Mouse (Mus musculus) intestine, embryonic 16.5 days (tissue): ENCODE results near the gene Matn4. TPM values are rescaled to one million over a fixed set of nuclear protein-coding genes. Genes with fewer than 3 reads are reported as not detected.

Experiments
- ATAC-seq: fragments of 200-750 bp; cut with Nextera tagmentation; 2 replicates; pipeline ENCODE4 v1.8.0; 2017; ENCODE audit warnings: moderate TSS enrichment, moderate library complexity
- H3K27ac ChIP-seq: fragments of 300-500 bp; sonication (generic); 2 replicates; pipeline ENCODE4 v1.5.1; 2014; ENCODE audit warnings: mild to moderate bottlenecking, low read length
- H3K27me3 ChIP-seq: fragments of 300-500 bp; sonication (generic); replicated peaks from 2 replicates; pipeline ENCODE4 v1.6.1; 2014; ENCODE audit warnings: low read length, control low read depth, mixed read lengths; ENCODE audit not compliant: control insufficient read depth, insufficient read depth
- H3K36me3 ChIP-seq: fragments of 300-500 bp; sonication (generic); 2 replicates; pipeline ENCODE4 v1.6.1; 2014; ENCODE audit warnings: low read length, control low read depth; ENCODE audit not compliant: control insufficient read depth, insufficient read depth
- H3K4me1 ChIP-seq: fragments of 300-500 bp; sonication (generic); 2 replicates; pipeline ENCODE4 v1.6.1; 2014; ENCODE audit warnings: low read length, control low read depth, mixed read lengths; ENCODE audit not compliant: control insufficient read depth, insufficient read depth
- H3K4me2 ChIP-seq: fragments of 300-500 bp; sonication (generic); 2 replicates; pipeline ENCODE4 v1.6.1; 2014; ENCODE audit warnings: low read depth, low read length, control low read depth
- H3K4me3 ChIP-seq: fragments of 300-500 bp; sonication (generic); 2 replicates; pipeline ENCODE4 v1.5.1; 2014; ENCODE audit warnings: mild to moderate bottlenecking, low read length
- H3K9ac ChIP-seq: fragments of 300-500 bp; sonication (generic); 2 replicates; pipeline ENCODE4 v1.6.1; 2014; ENCODE audit warnings: low read depth, low read length
- H3K9me3 ChIP-seq: fragments of 300-500 bp; sonication (generic); 2 replicates; pipeline ENCODE4 v1.6.1; 2016; ENCODE audit warnings: low read length, control low read depth; ENCODE audit not compliant: control insufficient read depth
- WGBS: fragments of 180-500 bp; shearing (Covaris S2); extraction: QIAGEN DNeasy Blood & Tissue Kit; methylation state at CpG from one replicate; pipeline ENCODE4 v1.1.7; 2014; 5-methylcytosine and 5-hydroxymethylcytosine counted together
- polyA plus RNA-seq: library from polyadenylated mRNA; unstranded; fragments of >200 nt; fragmentation: Nextera tagmentation; extraction: Ambion mirVana; gene quantifications from 2 replicates; pipeline ENCODE4 v1.2.1, GENCODE M21; 2015

Matn4 gene
- 8.3 and 9.0 TPM in 2 replicates for polyA plus RNA-seq

DNA sequence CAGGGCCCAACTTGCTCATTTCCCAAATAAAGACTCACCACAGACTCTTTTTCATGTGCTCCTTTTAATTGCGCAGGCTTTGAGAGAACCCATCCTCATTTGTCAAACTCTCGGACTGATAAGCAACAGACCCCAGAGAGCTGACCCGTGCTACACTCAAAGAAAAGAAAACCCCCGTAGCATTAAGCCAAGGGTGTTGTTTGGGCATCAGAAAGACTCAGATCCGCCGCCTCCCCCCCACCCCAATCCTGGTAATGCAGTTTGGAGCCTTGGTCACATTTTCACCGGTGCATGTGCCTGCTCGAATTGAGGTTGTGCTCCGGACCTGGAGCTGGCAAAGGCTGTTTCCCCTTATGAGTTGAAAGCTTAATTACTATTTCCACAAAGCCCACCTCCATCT lies at the start of gene Matn4:
Matn4 (minus strand) TSS at position 101 of the 400 bp plus-strand sequence.
- Histone ChIP-seq H3K27ac (no peak within 1 kb of the TSS; the same call in 1 of the 2 replicates), H3K9me3 (no peaks in the 10 kb centered on the region), H3K4me3 (peak within 1 kb of the TSS; percentile 47), H3K36me3 (no peaks in the 10 kb centered on the region), H3K4me1 (peaks cover 30% of the 10 kb centered on the region), H3K4me2 (peak within 1 kb of the TSS; percentile 75), H3K9ac (peak within 1 kb of the TSS; percentile 65), H3K27me3 (peaks cover 44% of the 10 kb centered on the region)
- WGBS = 12% methylated on average over 9 of the region's 9 CpGs
- no peak for ATAC-seq

DNA sequence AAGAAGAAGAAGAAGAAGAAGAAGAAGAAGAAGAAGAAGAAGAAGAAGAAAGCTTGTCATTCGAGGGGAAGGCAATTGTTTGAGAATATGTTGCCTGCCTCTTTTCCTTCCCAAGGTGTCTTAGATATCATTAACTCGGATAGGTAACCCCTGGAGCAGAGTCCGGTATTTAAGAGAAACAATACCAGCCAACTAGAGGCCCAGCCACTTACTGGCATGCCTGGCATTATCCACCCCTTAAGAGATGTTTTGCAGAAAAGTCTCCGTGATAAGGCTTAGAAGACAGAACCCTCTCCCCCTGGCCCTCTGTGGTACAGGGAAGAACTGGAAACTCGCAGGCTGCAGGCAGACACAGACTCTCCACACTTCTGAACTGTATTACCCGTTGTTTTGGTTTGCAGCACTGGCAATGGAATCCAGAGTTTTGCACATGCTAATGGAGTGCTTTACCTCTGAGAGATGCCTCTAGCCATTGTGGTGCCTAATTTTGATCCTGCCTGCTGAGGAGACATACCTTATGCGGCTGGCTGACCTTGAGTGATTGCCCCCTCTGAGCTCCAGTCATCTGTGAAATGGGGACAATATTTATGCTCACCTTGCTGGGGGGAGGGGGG lies 49.0 kb upstream of the Matn4 start:
- no peak overlapping the region for H3K9ac ChIP-seq
- no peak overlapping the region for H3K27ac ChIP-seq
- H3K9me3 ChIP-seq = no peaks in the 10 kb centered on the region
- WGBS = 67% methylated on average over 7 of the region's 7 CpGs
- no peak for ATAC-seq
- H3K4me3 ChIP-seq = no peak overlapping the region
- peaks cover 42% of the 10 kb centered on the region for H3K4me1 ChIP-seq
- H3K36me3 ChIP-seq = no peaks in the 10 kb centered on the region
- no peaks in the 10 kb centered on the region for H3K27me3 ChIP-seq
- no peak overlapping the region for H3K4me2 ChIP-seq

DNA sequence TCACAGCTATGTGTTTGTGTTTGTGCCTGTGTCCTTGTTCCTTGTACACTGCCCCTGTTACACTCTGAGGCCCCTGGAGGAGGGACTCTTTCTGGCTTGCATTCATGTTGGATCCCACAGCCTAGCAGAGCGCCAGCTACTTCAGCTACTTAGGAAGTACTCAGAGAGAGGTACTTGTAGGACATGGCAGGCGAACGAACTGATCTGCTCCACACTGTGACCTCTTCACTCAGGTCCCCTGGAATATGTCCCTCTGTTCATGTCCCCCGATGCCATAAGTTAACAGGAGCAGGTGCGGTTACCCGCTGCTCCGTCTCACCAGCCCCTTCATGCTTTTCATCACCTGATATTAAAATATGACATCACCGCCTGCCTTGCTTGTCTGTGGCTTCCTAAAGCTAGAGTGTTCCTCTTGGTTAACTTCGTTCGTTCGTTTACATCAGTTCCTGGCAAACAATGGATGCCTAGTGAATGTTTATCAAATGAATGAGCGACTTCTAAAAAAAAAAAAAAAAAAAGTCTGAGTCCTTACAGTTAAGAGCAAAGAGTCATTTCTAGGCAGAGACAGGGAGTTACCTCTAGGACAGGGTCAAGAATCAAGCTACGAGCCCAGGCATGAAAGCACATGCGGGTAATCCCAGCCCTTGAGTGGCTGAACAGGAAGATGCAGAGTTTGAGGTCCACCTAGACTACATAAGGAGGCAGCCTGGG lies 48.2 kb upstream of the Matn4 start:
- Histone ChIP-seq H3K27me3 (no peaks in the 10 kb centered on the region), H3K27ac (no peak overlapping the region), H3K9me3 (no peaks in the 10 kb centered on the region), H3K4me3 (no peak overlapping the region), H3K4me2 (no peak overlapping the region), H3K9ac (no peak overlapping the region), H3K36me3 (no peaks in the 10 kb centered on the region), H3K4me1 (peaks cover 43% of the 10 kb centered on the region)
- ATAC-seq = no peak
- 73% methylated on average over 14 of the region's 14 CpGs for WGBS

DNA sequence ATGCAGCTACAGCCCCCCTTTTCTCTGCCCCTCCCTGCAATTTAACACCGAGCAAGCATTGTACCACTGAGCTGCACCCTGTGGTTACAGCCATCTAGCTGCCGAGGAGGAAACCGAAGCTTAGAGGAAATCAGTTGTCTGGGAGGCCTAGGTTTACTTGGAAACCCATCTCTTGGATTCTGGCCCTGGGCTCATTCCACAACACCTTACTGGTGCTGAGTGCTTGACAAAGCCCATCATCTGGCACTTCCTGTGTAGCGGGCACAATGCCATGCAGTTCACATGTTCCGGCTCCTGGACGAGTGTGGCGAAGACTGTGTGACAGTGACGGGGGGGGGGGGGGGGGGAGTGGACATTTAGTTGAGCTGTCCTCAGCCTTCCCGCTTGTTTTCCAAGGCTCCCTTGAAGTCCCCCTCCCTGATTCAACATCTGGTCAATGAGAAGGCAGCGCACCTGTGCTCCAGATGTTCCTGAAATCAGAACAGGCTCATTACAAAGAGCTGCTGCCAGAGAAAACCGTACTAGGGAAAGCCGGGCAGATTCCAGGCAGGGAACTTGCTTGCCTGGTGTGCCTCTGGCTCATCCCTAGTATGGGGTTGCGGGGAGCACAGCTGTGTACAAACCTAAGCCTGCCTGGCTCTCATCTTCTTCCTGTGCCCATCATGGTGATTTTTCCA lies 47.2 kb upstream of the Matn4 start:
- Histone ChIP-seq H3K36me3 (no peaks in the 10 kb centered on the region), H3K9ac (no peak overlapping the region), H3K27me3 (no peaks in the 10 kb centered on the region), H3K4me1 (peaks cover 43% of the 10 kb centered on the region), H3K4me3 (no peak overlapping the region), H3K27ac (no peak overlapping the region), H3K9me3 (no peaks in the 10 kb centered on the region), H3K4me2 (no peak overlapping the region)
- no peak for ATAC-seq
- 51% methylated on average over 13 of the region's 13 CpGs for WGBS

DNA sequence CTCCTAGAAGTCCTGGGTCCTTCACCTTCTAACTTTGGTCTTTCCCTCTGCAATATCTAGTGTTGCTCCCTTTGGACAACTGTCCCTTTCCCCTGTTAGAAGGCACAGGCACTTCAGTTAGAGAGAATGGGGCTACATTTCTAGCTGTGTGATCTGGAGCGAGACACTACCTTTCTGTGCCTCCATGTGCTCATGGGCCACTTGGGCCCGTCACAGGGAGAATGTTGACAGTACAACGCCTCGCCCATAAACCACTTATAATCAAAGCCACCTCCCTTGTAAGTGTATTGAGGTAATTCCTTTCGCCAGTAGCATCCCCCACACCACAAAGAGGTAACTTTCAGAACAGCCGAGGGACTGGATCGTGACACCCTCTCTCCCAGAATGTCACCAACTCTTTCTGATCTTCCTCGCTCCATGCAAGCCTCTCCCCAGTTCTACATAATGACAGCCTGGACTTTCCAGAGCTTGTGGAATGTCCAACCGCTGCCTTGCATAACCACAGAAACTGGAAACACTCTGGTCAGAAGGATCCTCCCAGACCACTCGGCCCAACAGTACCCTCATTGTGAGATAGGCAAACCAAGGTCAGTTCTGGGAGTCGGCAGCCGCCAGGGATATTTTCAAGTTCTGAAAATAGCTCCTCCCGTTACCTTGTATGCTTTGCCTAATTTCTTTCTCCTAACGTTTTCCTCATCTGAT lies 44.5 kb upstream of the Matn4 start:
- H3K9me3 ChIP-seq = no peaks in the 10 kb centered on the region
- H3K4me2 ChIP-seq = no peak overlapping the region
- H3K4me3 ChIP-seq = no peak overlapping the region
- H3K27ac ChIP-seq = no peak overlapping the region
- H3K4me1 ChIP-seq = peaks cover 21% of the 10 kb centered on the region
- no peak overlapping the region for H3K9ac ChIP-seq
- ATAC-seq = peak; percentile 54
- no peaks in the 10 kb centered on the region for H3K27me3 ChIP-seq
- WGBS = 66% methylated on average over 14 of the region's 14 CpGs
- H3K36me3 ChIP-seq = no peaks in the 10 kb centered on the region

DNA sequence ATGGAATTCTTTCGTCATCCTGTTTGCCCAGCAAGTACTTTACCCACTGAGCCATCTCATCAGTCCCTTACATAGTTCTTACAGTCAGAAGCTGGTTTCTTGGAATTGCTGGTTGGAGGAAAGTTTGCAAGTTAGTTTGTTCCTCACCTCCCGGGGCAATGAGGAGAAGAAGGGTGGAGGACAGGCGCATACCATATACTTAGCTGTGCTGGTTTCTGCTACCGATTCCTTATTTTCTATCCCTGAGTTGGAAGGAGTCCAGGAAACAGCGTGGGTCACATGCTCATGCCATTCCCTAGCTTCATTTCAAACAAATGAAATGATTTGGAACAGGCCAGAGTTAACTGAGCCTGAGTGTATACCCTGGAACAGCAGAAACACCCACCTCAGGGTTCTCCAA lies 44.0 kb upstream of the Matn4 start:
- Histone ChIP-seq H3K27me3 (no peaks in the 10 kb centered on the region), H3K9me3 (no peaks in the 10 kb centered on the region), H3K27ac (no peak overlapping the region), H3K4me3 (no peak overlapping the region), H3K36me3 (no peaks in the 10 kb centered on the region), H3K4me2 (no peak overlapping the region), H3K9ac (no peak overlapping the region), H3K4me1 (peaks cover 16% of the 10 kb centered on the region)
- 56% methylated on average over 5 of the region's 5 CpGs for WGBS
- 0 out of 2 replicates have a peak, but pooled peaks have one; percentile 13 for ATAC-seq

DNA sequence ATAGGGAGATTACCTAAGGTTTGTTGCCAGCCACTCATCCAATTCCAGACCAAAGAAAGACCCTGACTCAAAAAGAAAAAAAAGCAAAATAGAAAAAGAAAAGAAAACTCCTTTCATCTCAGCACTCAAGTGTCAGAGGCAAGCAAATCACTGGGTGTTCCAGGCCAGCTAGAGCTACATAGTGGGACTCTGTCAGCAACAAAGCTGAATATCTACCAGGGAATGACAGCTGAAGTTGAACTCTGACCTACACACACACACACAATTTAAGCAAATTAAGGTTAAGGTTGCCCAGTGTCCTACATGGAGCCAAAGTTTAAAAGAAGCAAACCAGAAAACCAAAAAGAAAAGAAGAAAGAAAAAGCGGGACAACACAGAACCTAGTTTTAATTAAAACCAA lies 43.2 kb upstream of the Matn4 start:
- WGBS = 100% methylated on average over 1 of the region's 1 CpGs
- no peak for ATAC-seq
- Histone ChIP-seq H3K27me3 (no peaks in the 10 kb centered on the region), H3K4me2 (no peak overlapping the region), H3K36me3 (no peaks in the 10 kb centered on the region), H3K4me1 (peaks cover 15% of the 10 kb centered on the region), H3K9ac (no peak overlapping the region), H3K9me3 (no peaks in the 10 kb centered on the region), H3K27ac (no peak overlapping the region), H3K4me3 (no peak overlapping the region)

DNA sequence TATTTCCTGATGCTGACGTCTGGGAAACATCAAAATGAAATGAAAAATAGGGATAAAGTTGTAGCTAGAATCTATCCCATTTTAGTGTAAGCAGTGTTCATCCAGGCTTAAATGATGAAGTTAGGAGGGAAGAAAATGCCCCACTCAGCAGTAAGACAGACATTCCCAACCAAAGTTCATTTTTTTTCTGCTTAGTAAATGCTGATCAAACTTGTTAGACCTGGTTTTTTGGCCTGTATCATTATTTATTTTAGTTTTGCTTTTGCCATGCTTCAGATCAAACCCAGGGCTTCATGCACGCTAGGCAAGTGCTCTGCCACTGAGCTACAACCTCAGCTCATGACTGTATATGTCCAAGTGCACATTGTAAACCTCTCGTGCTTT lies 41.1 kb upstream of the Matn4 start:
- ATAC-seq = no peak
- Histone ChIP-seq H3K4me1 (peaks cover 11% of the 10 kb centered on the region), H3K36me3 (no peaks in the 10 kb centered on the region), H3K9me3 (no peaks in the 10 kb centered on the region), H3K27me3 (no peaks in the 10 kb centered on the region), H3K4me2 (no peak overlapping the region), H3K9ac (no peak overlapping the region), H3K27ac (no peak overlapping the region), H3K4me3 (no peak overlapping the region)
- 74% methylated on average over 3 of the region's 3 CpGs for WGBS

DNA sequence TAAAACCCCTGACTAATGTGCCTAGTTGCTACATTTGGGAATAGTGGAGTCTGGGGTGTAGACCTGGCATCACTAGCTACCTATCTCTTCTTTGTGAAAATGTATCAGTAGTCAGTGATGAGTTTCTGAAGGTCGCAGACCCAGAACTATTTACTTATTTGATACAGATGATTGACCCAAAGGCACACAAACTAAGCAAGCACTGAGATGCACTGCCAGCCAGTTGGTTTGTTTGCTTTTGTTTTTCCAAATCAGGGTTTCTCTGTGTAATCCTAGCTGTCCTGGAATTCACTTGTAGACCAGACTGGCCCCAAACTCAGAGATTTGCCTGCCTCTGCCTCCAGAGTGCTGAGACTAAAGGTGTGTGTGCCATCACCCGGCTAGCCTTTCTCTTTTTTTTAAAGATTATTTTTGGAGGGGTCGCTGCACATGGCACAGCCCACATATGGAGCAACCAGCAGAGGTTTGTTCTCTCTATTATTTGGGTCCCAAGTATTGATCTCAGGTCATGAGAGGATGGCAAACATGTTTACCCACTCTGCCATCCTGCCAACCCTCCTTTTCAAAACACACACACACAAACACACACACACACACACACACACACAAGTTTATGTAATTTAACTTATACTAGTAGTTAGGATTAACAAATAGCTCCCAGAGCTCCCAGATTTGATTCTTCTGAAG lies 40.6 kb upstream of the Matn4 start:
- no peaks in the 10 kb centered on the region for H3K9me3 ChIP-seq
- no peak overlapping the region for H3K27ac ChIP-seq
- no peak overlapping the region for H3K4me3 ChIP-seq
- H3K9ac ChIP-seq = no peak overlapping the region
- no peak for ATAC-seq
- H3K4me2 ChIP-seq = no peak overlapping the region
- H3K36me3 ChIP-seq = no peaks in the 10 kb centered on the region
- WGBS = 86% methylated on average over 3 of the region's 3 CpGs
- peaks cover 12% of the 10 kb centered on the region for H3K4me1 ChIP-seq
- no peaks in the 10 kb centered on the region for H3K27me3 ChIP-seq
